Mouse (Mus musculus) cerebellum, postnatal 25 days (tissue): ENCODE measurements around the gene Creb5.
A peak's percentile ranks its signal among the peaks of the same experiment; 100 is the strongest.

Experiments used
- DNase-seq, 2 experiments: peaks; one replicate each; pipeline ENCODE4 v3.0.0; 2021; ENCODE audit warnings: mixed read lengths in 2 of 2

The Creb5 gene

GRCm38 (mm10) chr6:53656466-53656865 lies 369.4 kb downstream of the Creb5 start:
- DNase-seq, result no peak

- no peak for DNase-seq
These were observed 370.4 kb downstream of the Creb5 start for GRCm38 (mm10) chr6:53657483-53657882.

DNA sequence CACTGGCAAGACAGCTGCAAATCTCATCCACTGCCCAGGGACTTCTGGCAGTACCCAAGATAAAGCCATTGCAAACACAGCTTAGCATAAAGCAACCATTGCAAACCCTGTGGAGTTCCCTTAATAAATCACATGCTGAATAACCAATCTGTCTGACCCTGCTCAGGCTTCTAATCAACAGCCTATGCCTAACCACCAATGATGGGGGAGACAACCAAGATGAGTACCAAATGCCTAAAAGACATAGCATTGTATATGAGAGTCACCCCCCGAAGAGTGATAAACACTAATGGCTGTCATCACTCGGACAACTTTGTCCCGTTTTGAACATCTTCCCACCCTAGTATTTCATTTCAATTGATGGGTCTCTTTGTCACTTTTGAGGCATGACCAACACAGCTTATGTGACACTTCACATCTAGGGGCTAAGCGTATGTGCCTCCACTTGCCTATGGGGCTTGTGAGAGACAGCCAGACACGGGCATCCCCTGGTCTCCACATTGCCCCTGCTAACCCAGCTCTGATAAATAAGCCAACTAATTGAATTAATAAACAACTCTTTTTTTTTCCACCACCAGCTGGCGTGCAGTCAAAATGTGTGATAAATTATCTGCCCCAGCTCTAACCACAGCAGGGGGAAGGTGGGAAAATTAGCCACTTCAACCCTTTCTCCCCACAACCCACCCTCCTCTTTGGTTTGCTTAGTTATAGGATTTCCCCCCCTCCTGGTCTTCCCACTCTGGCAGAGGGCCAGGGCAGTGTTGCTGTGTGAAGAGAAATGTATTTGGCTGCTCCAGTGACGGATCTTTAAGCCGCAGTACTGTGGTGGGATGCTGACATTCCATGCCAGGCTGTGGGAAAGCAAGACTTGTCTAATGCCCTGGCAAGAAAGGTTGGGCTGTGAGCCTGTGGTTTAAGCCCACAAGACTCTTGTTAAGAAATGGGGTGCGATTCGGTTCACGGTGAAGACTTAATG lies 376.1 kb downstream of the Creb5 start:
- DNase-seq, result no peak

GRCm38 (mm10) chr6:53664759-53665158 lies 377.7 kb downstream of the Creb5 start:
- no peak for DNase-seq

DNA sequence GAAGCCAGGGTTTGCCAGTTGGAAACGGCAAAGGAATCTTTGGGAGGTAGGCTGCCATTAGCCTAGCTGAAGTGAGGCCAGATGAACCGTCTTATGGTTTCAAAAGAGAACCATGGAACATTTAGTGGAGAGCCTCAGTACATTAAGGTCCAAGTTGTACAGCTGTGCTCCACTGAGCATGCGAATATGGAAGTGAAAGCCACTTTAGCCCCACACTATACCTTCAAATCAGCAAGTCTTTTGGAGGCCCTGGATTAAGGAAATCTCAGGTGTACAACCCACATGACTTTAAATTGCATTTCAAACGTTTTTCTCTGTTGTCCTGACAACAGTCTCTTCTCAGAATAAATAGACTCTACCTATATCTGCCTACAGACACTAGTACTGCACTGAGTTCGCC lies 379.4 kb downstream of the Creb5 start:
- DNase-seq, result no peak

GRCm38 (mm10) chr6:53678307-53678706 lies 391.2 kb downstream of the Creb5 start:
- DNase-seq, result no peak

- DNase-seq, result no peak
These were observed 393.0 kb downstream of the Creb5 start for GRCm38 (mm10) chr6:53680046-53680445.

DNA sequence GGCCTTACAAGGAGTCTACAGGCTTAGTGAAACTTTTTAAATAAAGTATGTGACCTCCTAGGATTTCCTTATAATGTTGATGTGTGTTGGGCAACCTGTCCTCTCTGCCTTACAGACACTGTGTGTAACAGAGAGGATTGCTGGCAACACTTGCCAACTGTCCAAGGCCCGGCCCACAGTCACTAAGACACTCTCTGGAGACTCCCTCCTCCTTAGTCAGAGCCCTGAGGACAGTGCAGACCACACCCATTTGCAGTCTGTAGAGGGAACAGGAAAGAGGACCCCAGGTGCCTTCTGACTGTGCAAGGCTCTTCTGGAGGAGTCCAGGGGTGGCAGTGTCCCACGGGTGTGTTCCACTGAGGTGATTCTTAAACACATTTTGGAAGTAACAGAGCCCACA lies 397.3 kb downstream of the Creb5 start:
- no peak for DNase-seq

DNA sequence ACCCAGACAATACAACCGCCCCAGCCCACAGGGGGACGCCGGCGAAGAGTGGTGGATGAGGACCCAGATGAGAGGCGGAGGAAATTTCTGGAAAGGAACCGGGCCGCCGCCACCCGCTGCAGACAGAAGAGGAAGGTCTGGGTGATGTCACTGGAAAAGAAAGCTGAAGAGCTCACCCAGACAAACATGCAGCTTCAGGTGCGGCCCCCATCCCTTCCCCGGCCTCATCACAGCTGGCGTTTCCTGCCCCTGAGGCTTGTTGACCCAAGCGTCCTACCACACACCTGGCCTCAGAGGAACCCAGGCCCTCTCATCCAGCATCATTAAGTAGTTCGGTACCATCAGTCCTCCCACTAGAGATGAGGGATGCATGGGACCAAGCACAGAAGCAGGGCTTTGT lies 398.3 kb downstream of the Creb5 start:
- no peak for DNase-seq

DNA sequence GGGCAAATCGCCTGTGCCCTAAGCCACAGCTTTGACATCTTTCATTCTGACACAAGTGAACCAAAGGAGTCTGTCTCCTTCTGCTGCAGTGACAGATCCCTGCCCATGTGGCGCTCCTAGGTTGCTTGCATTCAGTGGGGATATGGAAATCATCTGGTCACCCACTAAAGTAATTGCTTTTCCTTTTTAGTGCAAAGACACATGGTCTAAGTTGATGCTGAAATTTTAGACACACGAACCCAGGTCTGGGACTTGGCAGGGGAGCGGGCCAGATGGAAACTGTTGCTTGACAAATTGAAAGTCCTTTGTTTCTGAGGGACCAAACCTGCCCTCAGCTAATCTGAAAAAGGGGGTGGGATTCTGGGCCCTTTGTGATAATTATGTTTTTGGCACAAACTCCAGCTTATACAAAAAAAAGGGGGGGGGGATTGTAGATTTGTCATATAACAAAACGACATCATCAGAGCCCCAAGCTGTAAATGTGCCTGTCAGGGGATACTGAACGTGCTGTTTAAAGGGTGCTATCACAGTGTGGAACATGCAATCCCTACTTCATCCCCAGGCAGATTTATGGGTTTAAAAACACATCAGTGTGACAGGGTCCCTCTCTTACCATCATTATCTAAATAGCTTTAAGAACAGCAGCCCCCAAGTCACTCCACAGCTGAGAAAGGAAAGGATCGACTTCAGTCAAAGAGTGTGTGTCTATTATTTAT lies 401.9 kb downstream of the Creb5 start:
- DNase-seq, result no peak

DNA sequence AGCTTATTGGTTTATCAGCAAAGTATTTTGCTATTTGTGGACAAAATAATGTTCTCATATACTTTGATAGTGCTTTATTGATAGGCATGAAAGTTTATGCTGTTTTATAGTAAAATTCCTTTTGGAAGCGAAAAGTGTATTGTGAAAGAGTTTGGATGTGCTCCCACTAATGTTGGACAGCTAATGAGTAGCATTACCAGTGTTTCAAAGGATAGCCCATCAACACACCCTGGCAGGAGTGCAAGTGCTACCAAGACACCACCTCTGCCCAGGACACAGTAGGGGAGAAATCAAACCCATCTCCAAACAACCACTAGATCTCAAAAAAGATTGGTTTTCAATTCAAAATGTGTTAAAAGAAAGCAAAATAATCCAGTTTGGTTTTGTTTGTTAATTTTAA lies 403.9 kb downstream of the Creb5 start:
- no peak for DNase-seq

DNA sequence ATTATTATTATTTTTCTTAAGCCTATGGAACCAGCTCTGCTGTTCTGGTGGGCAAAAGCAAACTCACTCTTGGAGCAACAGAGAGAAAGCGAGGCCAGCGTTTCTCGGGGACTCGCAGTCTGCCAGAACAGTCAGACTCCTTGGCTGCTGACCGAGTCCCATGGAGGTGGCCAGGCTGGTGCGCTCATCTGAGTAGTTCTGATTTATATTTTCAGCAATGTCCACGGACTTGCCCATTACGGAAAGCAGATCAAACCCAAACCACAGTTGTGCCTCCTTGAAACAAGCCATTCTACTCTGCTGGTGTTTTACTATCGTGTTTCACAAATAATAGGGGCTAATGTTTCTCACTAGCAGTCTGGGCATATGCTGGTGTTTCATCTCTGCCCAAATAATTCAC lies 408.1 kb downstream of the Creb5 start:
- peak; percentile 80 to 86 for DNase-seq

- DNase-seq, result no peak
These were observed 409.4 kb downstream of the Creb5 start for GRCm38 (mm10) chr6:53696471-53696870.

- DNase-seq, result peak; percentile 69 to 80
These were observed 409.9 kb downstream of the Creb5 start for GRCm38 (mm10) chr6:53696921-53697320.

DNA sequence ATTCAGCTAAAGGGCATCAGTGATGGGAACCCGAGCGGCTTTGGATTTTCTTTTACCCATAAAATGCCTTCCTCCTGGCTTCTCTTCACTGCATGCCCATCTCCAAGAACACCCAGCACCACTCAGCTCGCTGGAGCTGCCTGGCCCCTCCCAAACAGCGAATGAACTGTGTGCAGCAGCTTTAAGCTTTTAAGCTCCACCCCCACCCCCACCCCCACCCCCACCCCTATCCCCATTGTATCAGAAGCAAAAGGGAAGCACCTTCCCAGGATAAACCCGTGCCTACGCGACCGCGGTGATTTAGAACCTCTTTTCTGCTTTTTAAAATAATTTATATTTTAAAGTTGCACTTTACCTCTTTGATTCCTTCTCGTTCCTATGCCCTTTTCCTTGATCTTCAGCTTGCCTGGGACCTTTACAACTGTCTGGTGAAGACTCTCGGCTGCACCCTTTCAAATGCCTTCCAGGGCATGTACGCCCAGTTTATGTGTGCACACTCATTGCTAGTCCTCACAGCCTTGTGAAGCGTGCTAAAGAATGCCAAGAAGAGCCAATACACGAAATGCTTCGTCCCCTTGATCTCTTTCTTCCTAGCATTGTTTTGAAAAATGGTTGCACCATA lies 411.2 kb downstream of the Creb5 start:
- DNase-seq, result no peak

DNA sequence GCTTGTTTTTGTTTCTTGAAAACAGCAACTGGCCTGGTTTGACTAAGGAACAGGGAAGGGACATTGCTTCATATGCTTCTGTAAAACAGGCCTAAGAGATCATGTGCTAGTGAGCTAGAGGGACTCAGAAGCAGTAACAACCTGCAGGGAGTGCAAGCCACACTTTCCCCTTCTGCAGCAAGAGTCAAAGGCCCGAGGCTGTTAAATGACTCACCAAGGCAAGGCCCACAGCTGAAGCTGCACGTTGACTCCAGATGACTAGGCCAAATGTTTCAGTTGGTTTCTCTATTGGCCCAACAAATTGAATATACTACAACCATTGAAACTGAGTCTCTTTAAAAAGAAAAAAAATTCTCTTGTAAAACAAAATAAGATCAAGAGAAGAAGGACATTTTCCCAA lies 417.4 kb downstream of the Creb5 start:
- DNase-seq, result no peak

- DNase-seq, result no peak
These were observed 419.7 kb downstream of the Creb5 start for GRCm38 (mm10) chr6:53706604-53707330.

- DNase-seq, result no peak
These were observed 420.7 kb downstream of the Creb5 start for GRCm38 (mm10) chr6:53707795-53708194.

GRCm38 (mm10) chr6:53709694-53710442 lies 422.8 kb downstream of the Creb5 start:
- no peak for DNase-seq

GRCm38 (mm10) chr6:53710560-53710959 lies 423.5 kb downstream of the Creb5 start:
- DNase-seq, result no peak

- no peak for DNase-seq
These were observed 426.1 kb downstream of the Creb5 start for GRCm38 (mm10) chr6:53713152-53713551.

GRCm38 (mm10) chr6:53714908-53715321 lies 427.8 kb downstream of the Creb5 start:
- no peak for DNase-seq
